Mouse (Mus musculus) testis, postnatal 10 days (tissue): ENCODE measurements around the gene Tmem41b.

ENCODE experiments used
- DNase-seq: peaks from one replicate; pipeline ENCODE4 v3.0.0; 2021; ENCODE audit warnings: low spot score

Tmem41b gene

DNA sequence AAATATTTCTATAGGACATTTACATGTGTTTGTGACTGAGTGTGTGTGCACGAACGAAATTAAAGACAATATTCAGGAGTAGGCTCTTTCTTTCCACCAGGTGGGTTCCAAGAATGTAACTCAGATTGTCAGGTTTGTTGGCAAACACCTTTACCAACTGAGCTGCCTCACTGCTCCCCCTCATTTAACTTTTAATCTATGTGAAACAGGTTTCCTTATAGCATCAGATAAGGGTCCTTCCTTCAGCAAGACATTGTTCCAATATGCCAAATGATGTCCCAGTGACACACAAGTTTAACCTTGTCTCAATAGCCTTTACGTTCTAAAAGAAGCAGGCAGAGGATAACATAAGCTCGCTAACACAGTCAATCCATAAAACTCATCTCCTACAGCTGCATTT, 63.8 kb downstream of the Tmem41b start:
- no peak for DNase-seq
